Mouse (Mus musculus) inflammation-experienced regulatory T-cells, adult 6 months (primary cell): ENCODE measurements at regions not wholly inside any gene's neighbourhood (a gene's known extent, or its start where the extent isn't known, plus 50 kb on each side); places are given as distances from the start of the nearest gene placed in this dataset.

Experiments
- ATAC-seq: one replicate; pipeline ENCODE4 v1.8.0; 2017

DNA sequence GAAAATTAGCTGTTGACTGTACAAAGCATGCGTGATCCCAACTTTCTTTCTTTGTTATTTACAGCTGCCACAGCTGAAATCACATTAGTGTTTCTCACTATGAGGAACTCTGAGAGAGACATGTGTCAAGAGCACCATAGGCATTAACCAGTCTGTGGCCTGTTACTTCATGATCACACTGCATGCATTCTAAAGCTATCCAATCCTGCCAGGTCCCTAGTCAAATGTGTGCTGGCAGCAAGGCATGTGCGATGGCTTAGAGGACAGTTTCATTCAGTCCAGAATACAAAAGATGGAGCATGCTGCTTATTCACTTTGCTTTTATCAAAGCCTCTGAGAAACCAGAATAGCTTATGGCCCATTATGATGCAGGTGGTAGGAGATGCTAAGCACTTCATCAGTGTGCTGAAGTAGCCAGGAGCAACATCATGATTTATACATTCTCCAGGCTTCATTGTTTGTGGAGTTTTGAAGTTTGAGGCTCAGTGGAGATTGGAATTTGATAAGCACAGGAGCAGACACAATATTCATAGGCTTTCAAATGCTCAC lies 882.9 kb upstream of the Lrrn3 start:
- ATAC-seq: no peak

DNA sequence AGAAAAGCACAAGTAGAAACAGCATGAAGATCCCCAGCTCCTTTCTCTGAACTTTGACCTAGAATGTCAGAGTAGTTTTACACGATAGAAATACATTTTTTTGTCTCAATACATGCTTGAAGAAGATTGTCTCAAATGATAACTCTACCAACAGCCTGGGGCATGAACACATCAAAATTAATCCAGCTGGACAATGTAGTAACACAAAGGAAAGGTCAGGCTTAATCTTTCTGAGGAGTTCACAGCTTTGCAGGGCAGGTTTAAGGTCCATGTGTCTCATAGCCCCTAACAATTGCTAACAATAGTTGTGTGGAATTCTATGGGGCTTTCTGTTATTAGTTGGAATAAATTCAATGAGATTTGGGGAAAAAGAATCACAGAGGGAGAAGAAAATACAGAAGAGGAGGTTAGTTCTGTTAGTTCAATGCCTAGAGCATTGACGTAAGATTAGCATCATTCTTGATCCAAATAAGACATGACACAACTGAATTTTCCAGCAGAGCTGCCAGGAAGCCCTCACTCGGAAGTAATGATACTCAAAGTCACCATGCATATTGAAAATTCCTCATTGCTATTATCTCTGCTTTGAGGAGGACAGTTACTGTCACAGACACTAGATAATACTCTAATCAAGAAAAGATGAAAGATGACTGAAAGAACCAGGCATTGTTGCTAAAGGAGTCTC lies 852.9 kb upstream of the Lrrn3 start:
- no peak for ATAC-seq

DNA sequence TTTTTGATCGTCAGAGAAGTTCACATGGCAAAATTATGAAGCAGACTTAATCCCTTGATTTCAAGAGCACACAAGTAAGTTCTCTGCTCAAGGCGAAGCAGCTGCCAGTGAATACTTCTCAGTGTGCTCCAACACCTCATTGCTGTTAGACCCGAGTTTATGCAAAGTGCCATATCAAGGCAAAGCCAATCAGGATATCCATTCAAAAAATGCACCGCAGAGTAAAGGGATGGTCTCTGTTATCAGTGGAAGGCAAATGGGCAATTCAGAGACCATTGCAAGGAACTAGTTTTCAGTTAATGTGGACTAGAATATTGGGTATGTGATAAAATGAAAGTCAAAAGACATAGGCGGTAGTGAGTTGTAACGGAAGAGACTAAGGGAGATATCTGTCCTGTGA lies 820.2 kb upstream of the Lrrn3 start:
- no peak for ATAC-seq

DNA sequence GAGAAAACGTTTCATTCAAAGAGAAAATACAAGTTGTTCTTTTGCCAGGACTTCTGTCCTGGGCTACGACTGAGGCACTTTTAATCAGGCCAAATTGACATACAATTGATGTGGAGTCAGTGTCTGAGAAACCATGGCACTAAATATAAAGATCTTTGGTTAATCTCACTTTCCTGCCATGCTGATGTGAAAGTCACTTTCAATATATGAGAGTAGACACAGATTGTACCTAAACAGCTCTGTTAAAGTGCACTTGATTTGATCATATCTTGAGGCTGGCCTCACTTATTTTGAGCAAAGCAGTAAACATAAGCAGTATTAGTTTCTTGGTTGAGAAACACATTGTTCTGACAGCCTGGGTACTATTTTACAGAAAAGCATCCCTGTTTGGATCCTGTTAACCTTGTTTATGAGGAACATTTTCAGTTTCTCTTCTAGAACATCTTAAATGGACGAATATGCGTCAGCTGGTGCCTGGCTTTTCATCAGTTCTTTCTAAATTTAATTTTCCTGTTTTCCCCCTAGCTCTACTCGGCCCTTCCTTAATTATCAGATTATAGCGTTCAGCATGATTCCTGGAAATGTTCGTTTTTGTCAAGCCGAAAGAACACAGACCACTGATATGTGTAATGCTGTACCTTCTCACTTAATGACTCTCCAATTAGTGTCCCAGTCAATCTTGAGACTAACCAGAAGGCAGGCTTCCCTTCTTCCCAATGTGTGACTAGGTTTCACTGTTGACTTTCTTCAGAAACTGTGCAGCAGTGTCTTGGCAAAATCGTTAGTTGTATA lies 791.2 kb upstream of the Lrrn3 start:
- no peak for ATAC-seq

DNA sequence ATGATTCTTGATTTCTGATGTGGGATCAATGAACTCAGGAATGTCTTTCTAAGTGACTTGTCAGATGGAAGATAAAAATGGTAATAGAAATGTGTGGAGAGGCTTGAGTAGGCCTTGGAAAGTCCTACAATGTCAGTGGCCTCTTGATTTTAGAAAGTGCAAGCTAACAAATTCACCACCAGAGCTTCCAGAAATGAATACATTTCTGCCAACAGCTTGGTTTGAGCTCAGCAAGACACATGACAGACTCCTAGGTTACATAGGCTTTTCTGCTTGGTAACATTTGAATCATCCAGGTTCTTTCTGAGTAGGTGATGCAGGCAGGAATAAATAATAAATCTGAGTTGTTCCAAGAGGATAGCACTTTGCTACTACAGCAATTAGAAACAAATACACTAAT lies 764.2 kb upstream of the Lrrn3 start:
- no peak for ATAC-seq

DNA sequence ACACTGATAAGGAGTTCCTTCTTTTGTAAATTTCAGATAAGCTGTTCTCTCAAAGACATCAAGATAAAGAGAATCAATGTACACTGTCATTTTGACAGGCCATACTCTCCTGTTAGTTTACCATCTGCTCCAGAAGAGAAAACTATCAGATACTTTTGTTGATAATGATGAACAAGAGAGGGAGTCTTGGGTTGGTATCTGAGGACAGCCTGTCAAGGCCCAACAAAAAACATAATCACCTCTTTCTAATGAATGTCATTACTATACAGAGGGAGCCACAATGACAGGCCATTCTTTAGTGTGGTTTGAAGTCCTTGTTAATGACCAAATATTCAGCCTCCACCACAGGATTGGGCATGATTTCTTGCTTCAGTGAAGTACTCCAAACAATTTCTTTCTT lies 743.0 kb upstream of the Lrrn3 start:
- ATAC-seq: no peak

DNA sequence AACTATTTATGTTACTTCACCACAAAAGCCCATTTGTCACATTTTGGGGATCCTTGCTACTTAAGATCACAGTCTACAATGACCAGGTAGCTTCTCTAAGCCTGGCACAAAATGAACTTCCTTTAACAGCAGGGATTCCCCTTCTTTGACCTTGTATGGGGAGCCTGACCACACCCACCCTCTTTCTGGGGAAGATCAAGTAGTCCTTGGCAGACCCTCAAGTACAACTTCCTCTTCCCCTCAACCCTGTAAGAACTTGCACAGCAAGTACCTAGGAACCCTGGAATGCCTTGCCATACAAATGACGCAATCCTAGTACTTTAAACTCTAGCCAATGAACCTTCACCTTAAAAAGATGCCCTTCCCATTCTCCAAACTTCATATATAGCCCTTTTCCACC lies 695.4 kb upstream of the Lrrn3 start:
- no peak for ATAC-seq

DNA sequence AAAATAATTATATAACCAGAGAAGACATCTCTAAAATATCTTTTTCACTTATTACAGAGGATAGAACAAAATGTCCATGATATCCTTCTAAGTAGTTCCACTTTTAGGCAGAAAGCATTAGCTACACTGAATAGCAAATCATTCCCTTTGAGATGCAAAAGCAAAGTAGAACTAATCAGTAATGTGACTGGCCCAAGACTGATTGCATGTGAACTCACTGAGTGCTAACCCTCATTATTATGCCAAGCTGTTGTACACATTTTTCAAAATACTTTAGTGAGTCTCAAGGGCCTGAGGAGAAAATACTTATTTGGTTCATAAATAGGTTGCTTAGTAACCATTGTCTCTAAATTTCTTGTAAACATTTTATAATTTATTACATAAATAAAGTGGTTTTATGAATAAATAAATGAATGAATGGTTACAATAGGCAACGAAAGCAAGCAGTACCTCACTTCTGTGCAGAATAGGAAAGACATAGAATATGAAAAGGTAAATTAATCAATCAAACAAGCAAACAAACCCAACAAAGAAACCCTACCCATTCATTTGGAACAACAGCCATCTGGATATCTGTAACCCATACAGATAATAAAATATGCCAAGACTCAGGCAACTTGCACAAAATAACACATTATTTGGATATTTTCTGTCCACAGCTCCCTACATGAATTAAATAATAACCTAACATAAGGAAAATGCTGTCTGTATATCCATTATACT lies 693.9 kb upstream of the Lrrn3 start:
- ATAC-seq: no peak

DNA sequence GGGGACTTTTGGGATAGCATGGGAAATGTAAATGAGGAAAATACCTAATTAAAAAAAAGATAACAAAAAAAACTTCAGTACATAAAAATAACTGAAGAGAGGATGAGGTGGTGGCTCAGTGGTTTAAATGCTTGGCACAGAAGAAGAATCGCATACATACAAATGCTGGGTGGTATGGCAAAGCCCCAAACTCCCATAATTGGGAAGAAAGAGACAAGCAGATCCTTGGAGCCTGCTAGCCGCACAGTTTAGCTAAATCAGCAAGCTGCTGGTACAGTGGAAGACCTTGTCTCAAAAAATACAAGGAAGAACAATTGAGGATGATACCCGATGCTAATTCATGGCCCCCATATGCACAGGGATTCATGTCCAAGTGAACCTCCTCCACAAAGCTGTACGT lies 661.7 kb upstream of the Lrrn3 start:
- ATAC-seq: no peak

DNA sequence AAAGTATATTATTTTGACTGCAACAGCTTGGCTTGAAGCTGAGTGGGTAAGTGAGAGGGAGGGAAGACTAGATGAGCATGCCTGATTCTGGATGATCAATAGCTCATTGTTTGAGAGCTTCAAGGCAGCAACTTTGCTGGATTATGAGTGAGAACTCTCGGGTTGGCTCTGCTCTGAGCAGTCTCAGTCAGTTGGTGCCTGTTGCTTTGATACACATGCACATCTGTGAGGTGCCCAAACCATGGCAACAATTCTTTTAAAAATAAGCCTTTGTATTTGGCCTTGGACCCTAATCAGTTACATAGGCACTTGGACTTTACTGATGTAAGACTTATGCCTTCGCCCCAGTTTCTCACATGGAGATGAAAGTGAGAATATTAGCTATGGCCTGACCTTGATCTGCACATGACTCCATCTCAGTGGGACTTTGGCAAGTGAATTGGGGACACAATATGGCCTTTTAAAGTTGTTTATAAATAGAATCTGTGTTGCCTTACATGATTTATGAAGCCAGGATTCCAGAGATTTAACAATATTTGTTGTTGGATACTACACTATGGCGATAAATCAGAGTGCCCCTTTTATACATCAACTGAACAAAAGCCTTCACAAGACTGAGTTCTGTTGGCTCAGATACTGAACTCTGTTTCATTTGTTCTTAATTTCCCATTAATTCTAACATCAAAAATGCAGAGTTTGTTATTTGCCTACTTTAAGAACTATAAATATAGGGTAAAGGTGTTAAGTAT lies 652.6 kb upstream of the Lrrn3 start:
- ATAC-seq: no peak

DNA sequence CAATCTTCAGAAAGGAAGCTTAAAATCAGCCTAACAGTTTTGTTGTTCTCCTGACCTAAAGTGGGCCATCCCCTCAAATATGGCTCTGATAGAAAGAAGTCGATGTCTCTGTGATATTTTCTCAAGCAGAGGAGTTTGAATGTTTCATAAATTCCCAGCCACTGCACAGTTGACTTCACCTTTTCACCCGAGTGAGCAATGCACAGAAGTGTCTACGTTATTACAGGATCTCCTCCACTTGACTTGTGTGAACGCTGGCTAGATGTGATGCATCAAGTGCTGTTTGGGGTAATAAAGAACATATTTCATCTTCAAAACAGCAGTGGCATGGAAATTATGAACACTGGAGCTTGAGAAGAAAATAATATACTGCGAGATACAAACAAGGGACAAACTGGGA lies 651.9 kb upstream of the Lrrn3 start:
- no peak for ATAC-seq

DNA sequence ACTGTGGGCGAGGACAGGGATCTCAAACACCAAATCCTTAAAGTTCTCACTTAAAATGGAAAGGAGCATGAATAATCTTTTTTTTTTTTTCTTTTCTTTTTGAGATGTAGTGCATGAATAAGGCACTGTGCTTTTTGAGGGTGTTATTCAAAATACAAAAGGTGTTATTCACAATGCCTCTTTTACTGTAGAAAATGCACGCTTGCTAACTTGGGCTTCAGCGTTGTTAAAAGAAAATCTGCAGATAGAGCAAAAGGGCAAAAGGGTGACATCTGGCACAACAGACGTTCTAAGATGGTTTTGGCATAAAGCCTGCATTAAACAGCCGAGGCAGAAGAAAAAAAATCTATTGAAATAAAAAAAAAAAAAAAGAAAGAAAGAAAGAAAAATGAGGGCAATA lies 651.5 kb upstream of the Lrrn3 start:
- ATAC-seq: no peak

DNA sequence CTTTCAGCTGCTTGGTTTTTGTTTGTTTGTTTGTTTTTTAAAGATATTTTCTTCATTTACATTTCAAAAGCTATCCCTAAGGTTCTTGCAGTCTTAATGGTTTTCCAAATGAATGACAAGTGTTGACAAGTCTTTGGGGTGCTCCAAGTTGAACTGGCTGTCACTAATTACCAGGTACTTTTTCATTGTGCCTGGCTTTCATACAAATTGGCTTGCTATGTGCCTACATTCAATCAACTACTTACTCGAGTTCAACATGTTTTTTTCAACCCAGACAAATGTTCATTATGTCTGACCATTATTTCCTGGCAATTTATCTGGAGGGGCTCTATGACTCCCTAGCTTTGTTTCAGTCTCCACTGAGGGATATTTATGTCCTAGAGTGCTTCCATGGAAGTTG lies 614.0 kb upstream of the Lrrn3 start:
- no peak for ATAC-seq

DNA sequence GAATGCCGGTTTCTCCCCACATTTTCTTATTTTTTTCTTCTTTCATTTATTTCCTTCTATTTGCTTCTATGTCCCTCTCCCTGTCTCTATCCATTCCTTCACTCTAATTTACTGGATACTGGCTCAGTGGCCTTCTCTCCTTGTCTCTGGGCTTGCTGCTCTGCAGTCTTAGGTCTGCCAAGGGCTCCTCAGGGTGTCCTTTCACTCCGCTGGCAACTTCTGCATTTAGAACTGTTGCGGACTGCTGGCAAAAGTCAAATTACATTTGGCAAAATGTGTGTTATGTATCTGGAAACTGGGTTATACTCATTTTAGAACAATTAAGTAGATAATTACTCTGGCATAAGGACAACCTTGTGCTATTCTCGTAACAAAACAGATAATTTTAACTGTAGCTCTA lies 584.2 kb upstream of the Lrrn3 start:
- ATAC-seq: no peak

DNA sequence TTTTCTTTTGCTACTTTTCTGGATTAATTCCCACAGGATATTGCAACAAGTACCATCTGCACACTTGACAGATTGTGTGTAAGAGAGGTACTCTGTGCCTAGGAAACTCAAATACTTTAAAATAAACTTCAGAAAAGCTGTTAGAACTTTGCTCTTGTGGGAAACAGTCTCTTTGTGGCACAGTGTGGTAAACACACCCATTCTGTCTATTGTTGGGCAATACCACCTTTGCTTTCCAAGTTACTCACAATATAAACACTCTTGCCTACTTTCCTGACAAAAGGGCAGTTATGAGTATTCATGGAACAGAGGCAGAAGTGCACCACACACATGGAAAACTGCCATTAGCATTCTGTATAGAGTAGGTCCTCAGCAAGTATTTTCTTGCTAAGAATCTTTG lies 577.5 kb upstream of the Lrrn3 start:
- ATAC-seq: no peak

DNA sequence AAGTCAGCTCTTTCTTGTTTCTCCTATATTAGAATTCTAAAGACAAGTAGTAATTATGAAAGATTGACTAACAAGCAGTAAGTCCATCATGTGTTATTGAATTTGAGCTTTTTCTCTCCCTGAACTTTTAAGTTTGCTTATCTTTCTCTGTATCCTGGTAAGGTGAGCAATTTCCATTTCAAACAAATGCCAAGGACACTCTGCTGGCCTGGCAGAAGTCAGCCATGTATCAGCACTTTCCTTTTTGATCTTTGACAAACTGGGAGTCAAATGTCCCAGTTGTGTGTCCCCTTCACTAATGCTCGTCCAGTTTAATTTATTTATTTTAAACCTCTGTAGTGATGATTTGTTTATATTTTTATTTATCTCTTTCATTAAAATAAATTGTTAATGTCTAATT lies 562.8 kb upstream of the Lrrn3 start:
- no peak for ATAC-seq

DNA sequence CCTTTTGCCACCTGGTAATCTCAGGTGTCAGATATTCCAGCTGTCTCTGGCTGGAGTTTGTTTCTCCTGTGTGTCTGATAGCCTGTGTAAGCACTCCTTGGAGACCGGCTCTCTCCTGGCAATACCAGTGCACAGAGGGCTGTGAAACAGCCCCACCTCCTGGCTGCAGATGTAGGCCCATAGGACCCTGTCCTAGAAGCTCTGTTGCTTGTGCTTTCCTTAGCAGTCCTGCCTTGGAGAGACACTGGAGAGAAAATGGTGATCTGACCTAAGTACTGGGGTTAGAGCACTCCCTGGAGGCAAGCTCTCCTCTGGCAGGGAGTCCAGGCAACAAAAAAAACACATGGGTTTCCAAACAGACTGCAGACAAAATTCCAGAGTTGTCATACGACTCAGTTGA lies 541.6 kb upstream of the Lrrn3 start:
- no peak for ATAC-seq

DNA sequence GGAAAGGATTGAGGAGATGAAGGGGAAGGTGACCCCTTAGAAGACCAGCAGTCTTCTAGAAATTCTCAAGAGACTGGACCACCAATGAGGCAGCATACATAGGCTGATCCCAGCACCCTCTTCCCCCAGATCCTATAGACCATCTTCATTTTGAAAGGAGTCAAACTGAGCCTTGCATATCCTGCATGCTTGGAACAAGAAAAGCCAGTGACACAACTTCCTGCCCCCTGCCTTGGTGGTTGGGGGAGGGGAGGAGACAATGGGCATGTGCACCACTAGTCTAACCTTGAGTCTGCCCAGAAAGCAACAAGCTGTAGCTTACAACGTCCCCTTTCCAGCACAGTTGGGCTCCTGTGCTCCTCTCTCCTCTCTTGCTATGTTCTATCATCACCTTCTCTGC lies 531.3 kb upstream of the Lrrn3 start:
- peak; percentile 76 for ATAC-seq

DNA sequence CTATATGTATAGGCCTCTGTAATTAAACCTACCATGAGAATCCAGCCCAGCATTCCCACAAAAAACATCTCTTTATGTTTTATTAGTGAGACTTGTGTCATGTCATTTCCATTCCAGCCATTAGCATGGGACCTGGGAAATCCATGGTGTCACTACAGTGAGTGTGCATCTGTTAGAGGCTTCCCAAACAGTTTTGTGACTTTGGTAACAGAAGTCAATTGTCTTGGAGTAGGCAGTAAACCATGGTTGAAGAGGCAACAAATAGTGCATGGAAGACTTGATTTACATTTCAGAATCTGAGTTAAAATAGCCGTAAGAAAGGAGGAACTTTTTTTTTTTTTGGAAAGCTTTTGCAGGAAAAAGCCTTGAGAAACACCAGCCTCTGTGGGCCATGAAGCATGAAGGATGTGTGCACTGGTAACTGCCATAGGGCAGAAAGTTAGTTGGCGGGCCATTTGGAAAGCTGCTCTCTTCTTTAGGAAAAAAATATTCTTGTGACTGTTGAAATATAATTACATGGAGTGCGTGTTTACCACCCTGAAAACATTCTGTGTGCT lies 522.7 kb upstream of the Lrrn3 start:
- ATAC-seq: no peak

DNA sequence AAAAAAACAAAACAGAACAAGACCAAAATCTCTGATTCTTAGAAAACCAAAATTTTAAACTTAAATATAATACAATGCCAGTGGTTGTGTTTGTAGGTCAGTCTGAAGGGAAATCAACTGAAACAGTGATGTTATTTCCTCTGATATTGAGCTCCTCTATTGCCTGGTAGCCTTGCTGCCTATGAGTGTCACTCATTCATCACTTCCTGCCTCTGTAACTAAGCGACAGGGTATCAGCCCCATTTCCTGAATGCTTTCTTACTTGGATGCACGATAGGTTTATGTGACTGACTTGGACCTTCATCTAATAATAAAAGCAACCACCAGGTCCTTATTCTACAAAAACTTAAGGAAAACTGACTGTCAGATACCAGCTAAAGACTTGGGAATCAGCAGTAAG lies 520.7 kb upstream of the Lrrn3 start:
- ATAC-seq: peak; percentile 90
